Mouse (Mus musculus) midbrain, embryonic 14.5 days (tissue): ENCODE measurements around the gene Hpn. TPM values are rescaled to one million over a fixed set of nuclear protein-coding genes. Genes with fewer than 3 reads are reported as not detected.

Source experiments
- ATAC-seq: fragments of 200-750 bp; cut with Nextera tagmentation; 2 replicates; pipeline ENCODE4 v1.8.0; 2017; ENCODE audit warnings: moderate number of reproducible peaks, moderate library complexity; ENCODE audit not compliant: low FRiP score, low TSS enrichment
- DNase-seq: peaks from one replicate; pipeline ENCODE4 v3.0.0-alpha.2; 2015
- H3K27ac ChIP-seq: fragments of 300-500 bp; sonication (generic); replicated peaks from 2 replicates; pipeline ENCODE4 v1.5.1; 2014; ENCODE audit warnings: mild to moderate bottlenecking, low read depth, low read length, moderate library complexity
- H3K27me3 ChIP-seq: fragments of 300-500 bp; sonication (generic); 2 replicates; pipeline ENCODE4 v1.6.1; 2014; ENCODE audit warnings: low read length, control low read depth, mixed read lengths; ENCODE audit not compliant: control insufficient read depth, insufficient read depth
- H3K36me3 ChIP-seq: fragments of 300-500 bp; sonication (generic); 2 replicates; pipeline ENCODE4 v1.6.1; 2014; ENCODE audit warnings: low read length, control low read depth; ENCODE audit not compliant: control insufficient read depth, insufficient read depth
- H3K4me1 ChIP-seq: fragments of 300-500 bp; sonication (generic); 2 replicates; pipeline ENCODE4 v1.6.1; 2014; ENCODE audit warnings: mild to moderate bottlenecking, antibody characterized with exemption, low read length, control low read depth; ENCODE audit not compliant: control insufficient read depth, insufficient read depth
- H3K4me2 ChIP-seq: fragments of 300-500 bp; sonication (generic); 2 replicates; pipeline ENCODE4 v1.6.1; 2014; ENCODE audit warnings: mild to moderate bottlenecking, low read length, moderate library complexity
- H3K4me3 ChIP-seq: fragments of 300-500 bp; sonication (generic); replicated peaks from 2 replicates; pipeline ENCODE4 v1.5.1; 2014; ENCODE audit warnings: low read depth, low read length
- H3K9ac ChIP-seq: fragments of 300-500 bp; sonication (generic); replicated peaks from 2 replicates; pipeline ENCODE4 v1.6.1; 2014; ENCODE audit warnings: mild to moderate bottlenecking, low read length, moderate library complexity
- H3K9me3 ChIP-seq: fragments of 300-500 bp; sonication (generic); 2 replicates; pipeline ENCODE4 v1.6.1; 2016; ENCODE audit warnings: low read length, control low read depth, mixed read lengths; ENCODE audit not compliant: control insufficient read depth
- WGBS: fragments of 180-500 bp; shearing (Covaris S2); extraction: QIAGEN DNeasy Blood & Tissue Kit; methylation state at CpG from one replicate; pipeline ENCODE4 v1.1.7; 2014; 5-methylcytosine and 5-hydroxymethylcytosine counted together
- polyA plus RNA-seq: library from polyadenylated mRNA; unstranded; fragments of >200 nt; fragmentation: Nextera tagmentation; extraction: Ambion mirVana; gene quantifications from 2 replicates; pipeline ENCODE4 v1.2.1, GENCODE M21; 2014

Hpn gene
- polyA plus RNA-seq, 1 experiment from 2014 or later = 0.26 TPM

GRCm38 (mm10) chr7:31074713-31075069, 40.4 kb downstream of the Hpn start:
- ATAC-seq (no peak), DNase-seq (no peak)
- H3K9ac ChIP-seq = no peak overlapping the region
- H3K27me3 ChIP-seq = no peaks in the 10 kb centered on the region
- no peak overlapping the region for H3K4me3 ChIP-seq
- 68% methylated on average over 5 of the region's 5 CpGs for WGBS
- H3K9me3 ChIP-seq = no peaks in the 10 kb centered on the region
- H3K4me1 ChIP-seq = no peaks in the 10 kb centered on the region
- no peak overlapping the region for H3K4me2 ChIP-seq
- no peak overlapping the region for H3K27ac ChIP-seq
- no peaks in the 10 kb centered on the region for H3K36me3 ChIP-seq

- no peak overlapping the region for H3K4me3 ChIP-seq
- no peaks in the 10 kb centered on the region for H3K9me3 ChIP-seq
- no peaks in the 10 kb centered on the region for H3K36me3 ChIP-seq
- whole genome bisulfite sequencing = 65% methylated on average over 7 of the region's 7 CpGs
- H3K27ac ChIP-seq = no peak overlapping the region
- no peak overlapping the region for H3K9ac ChIP-seq
- H3K27me3 ChIP-seq = no peaks in the 10 kb centered on the region
- DNase-seq = no peak
- no peak overlapping the region for H3K4me2 ChIP-seq
- H3K4me1 ChIP-seq = no peaks in the 10 kb centered on the region
- no peak for ATAC-seq
These were observed 40.9 kb downstream of the Hpn start for GRCm38 (mm10) chr7:31074061-31074712.

- Histone ChIP-seq H3K4me3 (no peak overlapping the region), H3K27ac (no peak overlapping the region), H3K9ac (no peak overlapping the region), H3K36me3 (no peaks in the 10 kb centered on the region), H3K9me3 (no peaks in the 10 kb centered on the region), H3K27me3 (no peaks in the 10 kb centered on the region), H3K4me1 (no peaks in the 10 kb centered on the region), H3K4me2 (no peak overlapping the region)
- no peak for ATAC-seq
- no peak for DNase-seq
These were observed 41.5 kb downstream of the Hpn start for GRCm38 (mm10) chr7:31073546-31073945.

GRCm38 (mm10) chr7:31072326-31072725, 42.8 kb downstream of the Hpn start:
- DNase-seq (no peak), ATAC-seq (no peak)
- no peaks in the 10 kb centered on the region for H3K9me3 ChIP-seq
- WGBS = 65% methylated on average over 9 of the region's 9 CpGs
- H3K4me3 ChIP-seq = no peak overlapping the region
- no peaks in the 10 kb centered on the region for H3K4me1 ChIP-seq
- H3K4me2 ChIP-seq = no peak overlapping the region
- no peaks in the 10 kb centered on the region for H3K36me3 ChIP-seq
- H3K27me3 ChIP-seq = no peaks in the 10 kb centered on the region
- H3K9ac ChIP-seq = no peak overlapping the region
- no peak overlapping the region for H3K27ac ChIP-seq

- Histone ChIP-seq H3K4me2 (no peak overlapping the region), H3K27me3 (no peaks in the 10 kb centered on the region), H3K9ac (no peak overlapping the region), H3K4me1 (no peaks in the 10 kb centered on the region), H3K27ac (no peak overlapping the region), H3K9me3 (no peaks in the 10 kb centered on the region), H3K4me3 (no peak overlapping the region), H3K36me3 (no peaks in the 10 kb centered on the region)
- DNase-seq (no peak), ATAC-seq (no peak)
- 81% methylated on average over 6 of the region's 6 CpGs for WGBS
These were observed 44.8 kb downstream of the Hpn start for GRCm38 (mm10) chr7:31070324-31070723.

GRCm38 (mm10) chr7:31069491-31069890, 45.6 kb downstream of the Hpn start:
- 87% methylated on average over 14 of the region's 14 CpGs for WGBS
- no peak for DNase-seq
- ATAC-seq = no peak

GRCm38 (mm10) chr7:31067836-31068235, 47.3 kb downstream of the Hpn start:
- Histone ChIP-seq H3K36me3 (no peaks in the 10 kb centered on the region), H3K4me2 (no peak overlapping the region), H3K9ac (no peak overlapping the region), H3K4me3 (no peak overlapping the region), H3K9me3 (no peaks in the 10 kb centered on the region), H3K27me3 (no peaks in the 10 kb centered on the region), H3K4me1 (no peaks in the 10 kb centered on the region), H3K27ac (no peak overlapping the region)
- DNase-seq = peak; percentile 48
- WGBS = 41% methylated on average over 5 of the region's 5 CpGs
- no peak for ATAC-seq

More at GRCm38 (mm10) chr7:31069491-31069890, 45.6 kb downstream of the Hpn start:
- no peaks in the 10 kb centered on the region for H3K36me3 ChIP-seq
- no peaks in the 10 kb centered on the region for H3K9me3 ChIP-seq
- no peak overlapping the region for H3K27ac ChIP-seq
- no peaks in the 10 kb centered on the region for H3K4me1 ChIP-seq
- H3K27me3 ChIP-seq = no peaks in the 10 kb centered on the region
- no peak overlapping the region for H3K4me3 ChIP-seq
- no peak overlapping the region for H3K4me2 ChIP-seq
- no peak overlapping the region for H3K9ac ChIP-seq

- no peak overlapping the region for H3K4me2 ChIP-seq
- no peaks in the 10 kb centered on the region for H3K4me1 ChIP-seq
- no peak overlapping the region for H3K27ac ChIP-seq
- no peak overlapping the region for H3K9ac ChIP-seq
- DNase-seq (no peak), ATAC-seq (no peak)
- WGBS = 92% methylated on average over 12 of the region's 12 CpGs
- no peaks in the 10 kb centered on the region for H3K9me3 ChIP-seq
- H3K4me3 ChIP-seq = no peak overlapping the region
- H3K36me3 ChIP-seq = no peaks in the 10 kb centered on the region
- no peaks in the 10 kb centered on the region for H3K27me3 ChIP-seq
These were observed 52.0 kb downstream of the Hpn start for GRCm38 (mm10) chr7:31063074-31063560.

- ATAC-seq (no peak), DNase-seq (no peak)
- no peaks in the 10 kb centered on the region for H3K27me3 ChIP-seq
- no peak overlapping the region for H3K4me3 ChIP-seq
- no peak overlapping the region for H3K4me2 ChIP-seq
- no peaks in the 10 kb centered on the region for H3K9me3 ChIP-seq
- 86% methylated on average over 7 of the region's 7 CpGs for WGBS
- H3K27ac ChIP-seq = no peak overlapping the region
- no peaks in the 10 kb centered on the region for H3K4me1 ChIP-seq
- no peak overlapping the region for H3K9ac ChIP-seq
- no peaks in the 10 kb centered on the region for H3K36me3 ChIP-seq
These were observed 54.5 kb downstream of the Hpn start for GRCm38 (mm10) chr7:31060621-31061010.
